Mouse (Mus musculus) left cerebral cortex, postnatal 25 days (tissue): Measurements from ENCODE around the gene Serinc3. TPM values are rescaled to one million over a fixed set of nuclear protein-coding genes. Genes with fewer than 3 reads are reported as not detected.
"Not testable (repeated sequence)": the region's sequence is repeated elsewhere in the genome, so short reads cannot be mapped to it uniquely, and the experiment has no call there.

ENCODE experiments used
- DNase-seq, 2 experiments: peaks; one replicate each; pipeline ENCODE4 v3.0.0; 2022; ENCODE audit warnings: low spot score in 2 of 2, mixed read lengths in 1 of 2
- intact Hi-C: fragments of 180-260 bp; cut with DNase I; formaldehyde crosslinking; loops from one replicate; pipeline ENCODE4 v1.15.1; 2025
- total RNA-seq, 2 experiments: library from RNA; stranded (reverse); gene quantifications; 2 replicates each; pipeline ENCODE4 v1.2.3; 2021

The Serinc3 gene
- total RNA-seq, 2 experiments from 2014 or later, result 243 to 244 TPM

DNA sequence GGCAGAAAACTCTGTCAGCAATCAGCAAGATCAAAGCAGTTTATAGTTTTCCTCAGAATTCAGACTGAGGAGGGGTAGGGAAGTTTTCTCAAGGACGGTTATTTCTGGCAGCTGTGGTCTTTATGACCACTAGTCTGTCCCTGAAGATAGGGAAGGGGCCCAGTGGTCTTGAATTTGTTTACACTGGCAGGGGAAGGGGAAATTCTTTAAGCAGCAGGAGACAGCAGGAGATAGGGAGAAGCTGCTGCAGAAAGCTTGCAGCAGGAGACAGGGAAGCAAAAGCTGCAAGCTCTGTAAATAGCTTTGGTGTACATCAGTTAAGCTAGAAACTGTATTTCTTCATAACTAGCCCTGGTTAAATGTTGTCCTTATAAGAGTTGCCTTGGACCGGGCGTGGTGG lies 3.2 kb downstream of the Serinc3 start:
- no peak for DNase-seq
- intact Hi-C loops, result no loop called here

DNA sequence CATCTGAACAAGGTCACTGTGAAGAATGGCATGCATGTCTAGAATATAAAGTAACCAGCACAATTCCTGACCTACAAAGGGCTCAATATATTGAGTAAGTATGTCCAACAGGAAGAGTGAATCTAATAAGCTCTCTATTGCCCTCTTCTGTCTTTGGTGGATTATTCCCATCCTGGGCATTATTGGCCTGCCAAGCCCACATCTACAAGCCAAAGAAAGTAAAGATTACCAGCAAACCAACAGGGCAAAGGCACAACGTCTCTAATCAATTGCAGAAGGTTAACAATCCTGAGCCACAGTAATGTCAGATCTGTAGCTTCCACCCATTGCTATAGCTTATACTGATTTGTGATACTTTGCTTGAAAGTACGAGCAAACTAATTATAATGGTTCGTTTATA lies 4.4 kb downstream of the Serinc3 start:
- intact Hi-C loops, result no loop called here

DNA sequence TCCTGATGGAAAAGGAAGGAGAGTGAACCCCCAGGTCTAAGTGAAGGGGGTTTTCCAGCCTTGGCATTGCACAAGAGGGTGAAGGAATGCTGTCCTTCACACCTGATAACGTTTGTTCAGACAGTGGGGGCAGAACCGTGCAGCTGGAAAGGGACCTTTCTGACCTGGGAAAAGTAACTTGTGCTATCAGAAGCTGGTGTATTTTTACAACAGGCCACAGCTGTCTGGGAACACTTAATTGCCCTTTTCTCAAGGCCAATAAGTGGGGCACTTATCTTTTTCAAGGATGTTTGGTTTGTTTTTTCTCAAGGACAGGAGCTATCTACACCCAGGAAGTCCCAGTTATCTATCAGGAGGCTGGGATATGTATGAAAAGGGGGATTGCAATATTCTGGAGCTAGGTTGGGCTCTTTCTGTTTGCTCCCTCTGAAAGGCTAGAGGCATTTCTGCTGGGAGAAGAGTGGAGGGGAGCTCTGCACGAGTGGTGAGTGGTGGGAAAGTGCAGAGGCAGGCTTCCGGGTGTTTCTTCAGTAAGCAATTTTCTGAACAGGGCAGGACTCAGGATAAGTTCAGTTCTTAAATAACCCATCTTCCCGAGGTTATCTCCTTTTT lies 7.2 kb downstream of the Serinc3 start:
- DNase-seq, result no peak
- intact Hi-C loops, result no loop called here

More for the DNA sequence above, 4.4 kb downstream of the Serinc3 start:
- no peak for DNase-seq

DNA sequence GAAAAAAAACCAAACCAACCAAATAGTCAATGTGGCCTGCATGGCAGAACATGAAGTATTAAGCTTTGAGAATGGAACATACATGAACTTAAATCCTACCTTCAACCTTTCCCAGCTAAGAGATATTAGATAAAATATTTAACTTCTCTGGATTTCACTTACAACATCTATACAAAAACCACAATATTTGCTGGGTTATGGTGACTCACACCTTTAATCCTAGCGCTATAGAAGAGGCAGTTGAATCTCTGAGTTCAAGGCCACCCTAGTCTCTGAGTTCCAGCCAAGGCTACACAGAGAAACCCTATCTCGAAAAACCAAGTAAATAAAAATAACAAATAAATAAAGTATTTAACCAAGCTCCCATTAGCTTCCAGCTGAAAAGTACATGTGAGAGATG lies 8.9 kb downstream of the Serinc3 start:
- DNase-seq, result no peak
- intact Hi-C loops, result no loop called here

DNA sequence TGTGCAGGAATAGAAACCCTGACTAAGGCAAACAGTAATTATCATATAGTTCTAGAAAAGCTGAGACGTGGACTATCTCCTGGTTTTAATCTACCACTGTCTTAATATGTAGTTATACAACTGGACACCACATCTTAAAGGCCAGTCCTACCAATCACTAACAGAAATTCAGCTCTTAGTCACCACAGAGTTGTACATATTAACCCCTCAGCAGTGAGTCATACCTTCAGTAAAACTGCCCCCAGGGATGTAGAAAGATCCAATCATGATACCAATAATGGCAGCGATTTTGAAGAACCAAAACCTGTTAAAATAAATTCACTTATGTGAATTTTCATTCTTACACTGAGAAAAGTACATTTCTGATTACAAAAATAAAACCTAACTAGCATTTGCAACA lies 10.7 kb downstream of the Serinc3 start:
- DNase-seq, result no peak
- intact Hi-C loops, result no loop called here

DNA sequence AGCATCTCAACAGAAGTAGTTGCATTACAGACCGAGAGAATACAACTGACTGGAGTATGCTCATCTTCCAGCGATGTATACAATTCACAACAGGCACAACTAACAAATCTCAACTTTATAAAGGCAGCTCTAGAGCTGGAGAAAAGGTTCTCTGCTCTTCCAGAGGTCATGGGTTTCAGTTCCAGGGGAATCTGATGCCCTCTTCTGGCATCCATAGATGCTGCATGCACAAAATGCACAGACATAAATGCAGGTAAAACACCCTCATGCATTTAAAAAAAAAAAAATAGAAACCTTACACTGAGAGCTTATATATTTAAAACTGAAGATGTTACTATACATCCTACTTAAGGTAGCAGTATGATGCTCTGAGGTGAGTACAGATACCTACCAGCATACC lies 13.2 kb downstream of the Serinc3 start:
- intact Hi-C loops, result no loop called here
- DNase-seq, result no peak

DNA sequence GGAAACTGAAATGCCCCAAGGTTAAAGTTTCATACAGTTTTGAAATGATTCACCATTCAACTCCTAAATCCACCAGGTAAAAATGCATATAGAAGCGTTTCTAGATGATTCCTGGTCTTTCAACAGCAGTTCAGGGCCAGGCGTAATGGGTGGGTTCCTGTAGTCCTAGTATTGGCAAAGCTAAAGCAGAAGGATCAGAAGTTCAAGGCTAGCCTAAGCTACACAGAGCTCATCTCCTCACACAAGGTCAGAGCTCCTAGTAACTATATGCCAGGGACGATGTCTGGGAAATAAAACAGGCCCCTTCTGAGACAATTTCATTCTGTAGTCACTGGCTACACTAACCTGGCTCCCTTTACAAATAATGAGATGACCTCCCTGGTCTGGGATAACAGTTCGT lies 13.7 kb downstream of the Serinc3 start:
- intact Hi-C loops, result no loop called here
- no peak for DNase-seq

DNA sequence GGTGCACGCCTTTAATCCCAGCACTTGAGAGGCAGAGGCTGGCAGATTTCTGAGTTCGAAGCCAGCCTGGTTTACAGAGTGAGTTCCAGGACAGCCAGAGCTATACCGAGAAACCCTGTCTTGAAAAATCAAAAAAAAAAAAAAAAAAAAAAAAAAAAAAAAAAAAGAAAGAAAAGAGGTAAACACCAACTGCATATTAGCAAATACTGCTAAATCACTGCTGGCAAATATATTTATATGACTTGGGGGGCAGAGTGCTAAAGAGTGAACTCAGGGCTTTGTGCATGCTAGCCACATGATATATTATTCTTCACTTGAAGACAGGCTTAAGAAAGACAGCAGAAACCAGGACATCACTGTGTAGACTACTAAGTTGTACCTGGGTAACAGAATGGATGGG lies 23.5 kb downstream of the Serinc3 start:
- DNase-seq, intact Hi-C loops: not testable (repeated sequence)

DNA sequence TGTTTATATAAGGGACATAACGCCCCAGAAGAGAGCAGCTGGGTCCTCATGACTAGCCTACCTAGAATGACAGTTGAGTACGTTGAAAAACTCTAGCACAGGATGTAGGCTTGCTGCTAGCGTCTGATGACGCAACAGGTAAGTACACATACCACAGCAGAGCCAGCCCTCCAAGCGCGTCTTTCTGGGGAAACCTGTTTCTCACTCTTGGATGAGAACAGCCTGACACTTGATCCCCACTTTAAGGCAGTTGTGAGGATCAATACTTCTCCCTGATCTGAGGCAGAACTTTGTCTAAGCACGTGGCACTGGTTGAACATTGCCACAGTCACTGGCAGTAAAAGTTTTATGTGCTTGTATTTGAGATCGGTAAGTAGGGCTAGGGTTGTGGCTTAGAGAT lies 24.5 kb downstream of the Serinc3 start:
- no peak for DNase-seq
- intact Hi-C loops, result no loop called here

DNA sequence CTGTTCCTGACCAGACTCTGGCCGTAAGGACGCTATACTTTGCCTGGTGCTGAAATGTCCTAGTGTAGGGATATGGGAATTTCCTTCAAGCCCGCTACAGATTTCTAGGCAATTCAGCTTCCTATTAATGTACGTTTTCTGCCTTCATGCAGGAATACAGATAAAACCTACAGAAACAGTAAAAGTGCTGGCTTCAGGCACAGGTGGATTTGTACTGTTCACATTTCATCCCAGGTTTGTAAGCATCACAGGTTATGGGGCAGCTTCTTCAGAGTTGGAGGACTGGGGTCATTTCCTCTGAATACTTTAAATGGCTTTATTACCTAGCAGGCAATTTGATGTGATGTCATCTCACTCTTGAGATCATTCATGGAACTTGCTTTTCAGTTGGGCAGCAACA lies 27.1 kb downstream of the Serinc3 start:
- intact Hi-C loops, result no loop called here
- DNase-seq, result no peak

DNA sequence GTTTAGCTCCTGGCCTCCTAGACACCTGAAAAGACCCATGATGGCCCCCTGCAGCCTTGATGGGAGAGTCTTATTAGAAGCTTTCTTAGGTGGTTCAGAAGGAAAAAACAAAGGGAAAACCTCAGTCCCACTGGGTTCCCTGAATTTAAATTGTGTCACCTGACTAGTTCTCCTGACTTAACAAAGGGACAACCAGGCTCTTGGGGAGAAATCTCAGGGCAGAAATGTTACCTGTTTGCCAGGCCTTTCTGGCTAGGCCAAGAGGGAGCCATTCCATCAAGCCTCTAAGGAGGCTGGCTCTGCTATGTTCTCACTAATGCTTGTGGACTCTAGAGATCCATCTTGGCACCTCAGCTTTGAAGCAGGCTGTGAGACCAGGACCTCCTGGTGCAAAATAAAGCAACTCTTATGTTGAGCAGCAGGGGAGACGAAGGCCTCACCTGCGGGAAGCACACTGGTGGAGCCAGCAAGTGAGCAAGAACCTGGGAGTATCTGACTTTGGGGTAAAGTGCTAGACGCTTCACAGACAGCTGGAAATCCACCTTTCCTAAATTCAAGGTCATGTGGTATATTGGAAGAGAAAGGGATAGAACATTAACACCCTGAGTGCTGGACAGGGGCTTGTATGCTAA lies 27.6 kb downstream of the Serinc3 start:
- intact Hi-C loops, result no loop called here
- no peak for DNase-seq

DNA sequence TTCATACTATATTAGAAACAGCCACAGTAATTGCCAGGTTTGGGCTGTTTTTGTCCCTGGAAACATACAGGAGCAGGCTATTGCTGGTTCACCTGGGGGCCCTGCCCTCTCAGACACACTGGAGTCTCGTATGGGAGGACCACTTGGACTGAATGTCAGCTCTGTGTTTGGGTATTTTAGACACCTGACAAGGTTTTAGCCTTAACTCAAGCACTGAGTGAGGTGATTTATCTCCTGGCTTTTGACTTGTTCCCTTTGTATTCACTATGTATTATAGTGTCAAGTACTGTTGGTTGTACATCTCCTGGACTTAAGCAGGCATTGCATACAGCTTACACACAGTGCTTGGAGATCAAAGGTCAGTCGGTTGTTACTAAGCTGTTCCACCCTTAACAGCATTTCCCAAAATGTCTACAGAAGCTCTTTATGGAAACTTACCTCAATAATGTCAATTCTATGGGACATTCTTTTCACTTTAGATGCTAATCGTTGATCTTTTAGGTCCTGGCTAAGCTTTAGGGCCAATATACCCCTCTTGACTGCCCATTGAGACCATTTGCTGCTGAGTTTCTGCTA lies 28.2 kb downstream of the Serinc3 start:
- intact Hi-C loops, result no loop called here
- no peak for DNase-seq

DNA sequence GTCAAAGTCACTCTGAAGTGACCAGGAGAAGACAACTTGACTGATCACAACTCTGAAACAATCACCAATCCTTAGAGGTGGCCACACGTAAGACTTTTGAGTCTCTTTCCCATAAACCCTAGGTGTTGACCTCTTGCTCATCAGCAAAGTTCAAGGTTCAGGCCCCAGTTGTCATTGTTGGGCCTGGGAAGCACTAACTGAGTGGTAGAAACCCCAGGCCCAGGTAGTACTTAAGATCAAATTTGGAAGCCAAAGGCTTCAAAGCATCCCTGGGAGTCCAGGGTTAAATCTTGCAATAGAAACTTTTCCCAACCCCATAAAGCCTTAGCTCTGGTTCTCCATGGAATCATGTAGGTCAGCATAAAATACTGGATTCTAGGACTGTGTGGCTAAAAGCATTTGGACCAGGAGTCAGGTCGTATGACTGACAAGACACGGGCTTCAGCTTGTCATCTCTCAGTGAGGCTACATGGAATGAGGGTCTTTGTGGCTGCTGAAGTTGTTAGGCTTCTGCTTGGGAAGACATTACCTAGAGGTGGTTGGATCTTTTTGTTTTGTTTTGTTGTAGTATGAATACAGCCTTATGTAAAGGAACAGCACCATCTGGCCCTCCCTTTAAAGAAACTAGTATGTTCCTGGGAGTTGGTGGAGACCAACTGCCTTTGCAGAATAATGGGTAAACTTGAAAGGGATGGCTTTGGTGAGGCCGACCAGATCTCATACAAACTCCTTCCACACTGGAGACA lies 28.9 kb downstream of the Serinc3 start:
- intact Hi-C loops, result no loop called here
- DNase-seq, result peak in 1 of 2 experiments; percentile 44

DNA sequence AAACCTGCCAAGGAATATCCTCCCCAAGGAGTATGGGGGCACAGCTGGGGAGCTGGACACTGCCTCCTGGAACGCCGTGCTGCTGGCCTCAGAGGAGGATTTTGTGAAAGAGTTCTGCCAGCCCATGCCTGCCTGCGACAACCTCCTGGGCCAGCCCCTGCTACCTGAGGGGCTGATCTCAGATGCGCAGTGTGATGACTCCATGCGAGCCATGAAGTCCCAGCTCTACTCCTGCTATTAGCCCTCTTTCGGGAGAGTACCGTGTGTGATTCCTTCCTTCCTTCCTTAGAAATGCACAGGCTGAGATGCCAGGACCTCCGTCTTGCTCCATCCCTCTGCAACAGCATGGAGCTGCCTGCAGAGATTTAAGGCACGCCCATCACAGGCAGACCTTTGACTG lies 29.5 kb downstream of the Serinc3 start:
- DNase-seq, result no peak
- intact Hi-C loops, result no loop called here

DNA sequence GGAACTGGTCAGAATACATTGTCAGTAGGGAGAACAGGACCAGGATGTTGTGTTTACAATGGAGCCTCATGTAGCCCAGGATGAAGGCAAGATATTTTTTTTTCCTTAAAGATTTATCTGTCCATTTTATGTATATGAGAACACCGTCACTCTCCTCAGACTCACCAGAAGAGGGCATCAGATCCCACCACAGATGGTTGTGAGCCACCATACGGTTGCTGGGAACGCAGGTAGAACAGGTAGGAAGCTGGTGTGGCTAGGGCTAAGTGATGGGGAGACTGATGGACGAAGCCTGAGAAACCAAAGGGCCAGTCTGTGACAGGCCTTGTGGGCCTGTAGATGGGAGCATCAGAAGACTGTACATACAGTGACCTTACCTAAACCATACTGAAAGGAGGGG lies 30.9 kb downstream of the Serinc3 start:
- no peak for DNase-seq
- intact Hi-C loops, result no loop called here

DNA sequence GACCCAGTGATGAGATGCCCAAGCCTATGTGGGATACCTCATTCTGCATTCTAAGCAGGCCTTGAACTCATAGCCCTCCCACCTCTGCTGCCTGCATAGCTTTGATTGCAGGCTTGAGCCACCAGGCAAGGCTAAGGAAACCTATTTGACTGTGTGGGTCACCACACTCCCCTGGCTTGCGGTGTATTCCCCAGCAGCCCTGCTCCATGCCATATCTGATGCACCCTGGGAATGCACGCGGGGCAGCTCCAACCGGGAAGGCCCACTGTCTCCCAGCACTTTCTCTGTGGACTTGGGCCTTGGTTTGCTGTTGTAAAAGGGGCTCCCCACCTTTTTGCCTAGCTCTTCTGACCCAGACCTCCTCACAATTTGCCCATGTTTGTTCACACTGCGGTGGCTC lies 31.7 kb downstream of the Serinc3 start:
- intact Hi-C loops, result no loop called here
- DNase-seq, result no peak

DNA sequence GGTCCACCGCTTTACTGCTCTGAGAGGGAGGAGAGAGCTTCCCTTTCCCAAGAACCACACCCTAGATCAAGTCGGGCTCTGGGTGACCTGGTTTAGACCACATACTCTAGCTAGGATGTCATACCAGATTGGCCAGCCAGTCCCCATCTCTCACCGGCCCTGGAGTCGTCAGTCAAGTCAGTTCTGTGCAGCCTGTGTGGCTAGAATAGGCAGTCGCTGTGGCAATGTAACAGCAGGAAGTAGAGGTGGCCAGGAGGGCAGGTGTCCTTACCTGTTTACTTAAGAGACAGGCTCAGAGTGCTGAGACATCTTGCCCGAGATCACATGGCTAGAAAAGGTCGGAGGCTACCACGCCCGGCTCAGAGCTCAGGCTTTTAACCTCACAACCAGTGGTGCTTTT lies 33.8 kb downstream of the Serinc3 start:
- DNase-seq, result no peak
- intact Hi-C loops, result no loop called here

DNA sequence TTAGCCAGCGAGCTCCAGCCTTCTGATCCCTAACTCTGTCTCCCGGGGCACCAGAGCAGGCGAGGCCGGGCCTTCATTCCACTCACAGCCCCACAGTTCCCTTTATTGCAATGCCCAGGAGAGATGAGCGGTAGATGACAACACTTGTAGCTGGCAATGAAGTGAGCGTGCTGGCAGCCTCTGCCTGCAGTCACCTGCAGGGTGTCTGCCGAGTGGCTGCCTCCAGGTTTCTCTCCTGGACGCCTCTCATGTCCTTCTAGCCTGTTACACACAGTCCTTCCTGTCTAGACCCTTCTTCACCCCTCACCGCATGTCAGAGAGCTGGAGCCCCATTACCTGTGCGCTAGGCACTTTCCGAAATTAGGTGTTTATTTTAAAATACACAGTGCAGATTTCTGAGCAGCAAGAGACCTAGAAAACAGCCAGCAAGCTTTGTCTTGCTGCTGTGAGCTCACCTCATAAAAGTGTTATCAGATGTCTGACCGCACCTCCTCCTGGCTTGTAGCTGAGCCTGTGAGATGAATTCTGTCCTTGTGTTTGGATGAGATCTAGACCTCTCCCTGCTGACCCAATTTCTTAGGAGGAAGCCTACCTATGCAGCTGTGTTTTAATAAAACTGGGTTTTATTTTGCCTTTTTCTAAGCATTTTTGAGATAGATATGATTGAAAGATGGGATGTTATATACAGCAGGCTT lies 35.5 kb downstream of the Serinc3 start:
- DNase-seq, result no peak
- intact Hi-C loops, result no loop called here

DNA sequence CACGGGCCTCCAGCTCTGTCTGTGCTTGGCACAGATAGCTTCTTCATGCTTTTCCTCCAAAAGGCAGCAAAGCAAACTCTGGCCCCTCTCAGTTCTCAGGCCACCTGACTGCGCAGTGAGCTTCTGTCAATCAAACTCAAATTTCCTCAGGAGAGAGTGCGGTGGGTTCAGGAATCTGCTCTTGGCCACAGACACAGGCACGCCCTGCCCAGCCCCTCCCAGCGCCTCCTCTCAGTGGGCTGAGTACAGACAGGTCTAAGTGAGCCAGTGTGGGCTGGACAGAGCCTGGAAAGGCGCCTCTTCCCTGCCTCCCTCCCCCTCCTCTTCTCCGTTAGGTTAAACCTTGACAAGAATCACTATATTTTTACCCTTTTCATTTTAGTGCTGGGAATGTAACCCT lies 36.9 kb downstream of the Serinc3 start:
- intact Hi-C loops, result no loop called here
- DNase-seq, result no peak

DNA sequence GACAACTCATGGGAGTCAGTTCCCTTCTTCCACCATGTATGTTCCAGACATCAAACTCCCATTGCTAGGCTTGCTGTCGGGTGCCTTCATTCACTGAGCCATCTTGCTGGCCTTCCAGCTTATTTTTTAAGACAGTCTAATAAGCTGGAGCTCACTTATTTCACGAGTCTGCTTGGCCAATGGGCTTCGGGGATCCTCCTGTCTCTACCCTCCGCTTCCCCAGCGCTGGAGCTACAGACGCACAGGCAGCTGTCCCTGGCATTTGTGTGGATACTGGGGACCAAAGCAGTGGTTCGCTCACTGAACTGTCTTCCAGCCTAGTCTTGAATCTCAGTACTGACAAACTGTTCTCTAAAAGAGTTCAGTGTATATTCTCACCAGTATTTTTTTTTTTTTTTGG lies 38.8 kb downstream of the Serinc3 start:
- DNase-seq, result no peak
- intact Hi-C loops, result no loop called here
